24 mouse cellular contexts compared by ENCODE assay signal in genomic region chr6:7858586-7858985, GRCm38 (mm10). TPM values are rescaled to one million over a fixed set of nuclear protein-coding genes. Genes with fewer than 3 reads are reported as not detected.
A peak's percentile ranks its signal among the peaks of the same experiment; 100 is the strongest.
DNase-seq lines count a peak whose midpoint lies in the region; ATAC-seq and TF ChIP-seq lines count a peak whose summit lies in the region.
"Had no signal": no experiment of that assay in that cellular context is flagged by ENCODE, and none has a peak within 500 bp of the region (broad histone marks: within the 10 kb centered on the region; RNA-seq: fewer than 3 reads in every experiment).

No protein-coding gene starts in this region.

- peaks cover 55% of the 10 kb centered on the region for H3K4me1 ChIP-seq in liver, embryonic 13.5 days (replicated peaks)
- peaks cover 33 to 47% of the 10 kb centered on the region in 2 experiments for H3K4me1 ChIP-seq in MEL (ENCODE audit: control insufficient read depth in 1 of 2, insufficient read depth in 2 of 2, low read length in 2 of 2)
- no peaks in the 10 kb centered on the region for H3K4me1 ChIP-seq in forebrain, embryonic 14.5 days (ENCODE audit: control insufficient read depth, insufficient read depth, low read length)
- H3K4me1 ChIP-seq in hindbrain, postnatal 0 days (ENCODE audit: insufficient read depth, low read length) = no peaks in the 10 kb centered on the region
- H3K4me1 ChIP-seq: forebrain, embryonic 12.5 days; hindbrain, embryonic 15.5 days; intestine, embryonic 15.5 days; midbrain, embryonic 13.5 days had no signal

- no peak overlapping the region for H3K9ac ChIP-seq in liver, embryonic 13.5 days
- H3K9ac ChIP-seq in MEL (ENCODE audit: control insufficient read depth, low read depth, low read length, poor library complexity, severe bottlenecking) = no peak overlapping the region
- no peak overlapping the region for H3K9ac ChIP-seq in forebrain, embryonic 14.5 days (ENCODE audit: low read length)
- no peak overlapping the region for H3K9ac ChIP-seq in hindbrain, postnatal 0 days (replicated peaks; ENCODE audit: low read length)
- H3K9ac ChIP-seq: embryonic facial prominence, embryonic 15.5 days; forebrain, embryonic 12.5 days; heart, embryonic 12.5 days; hindbrain, embryonic 15.5 days; intestine, embryonic 15.5 days; limb, embryonic 13.5 days; midbrain, embryonic 13.5 days had no signal

- H3K4me3 ChIP-seq in gastrocnemius, adult 2 months = no peak overlapping the region
- no peak overlapping the region for H3K4me3 ChIP-seq in liver, embryonic 13.5 days (replicated peaks)
- no peak overlapping the region for H3K4me3 ChIP-seq in MEL (ENCODE audit: control insufficient read depth in 1 of 2, insufficient read depth in 1 of 2, low read depth in 2 of 2, low read length in 2 of 2)
- H3K4me3 ChIP-seq in myocyte = no peak overlapping the region
- no peak overlapping the region for H3K4me3 ChIP-seq in forebrain, embryonic 14.5 days (ENCODE audit: low read depth, low read length)
- H3K4me3 ChIP-seq in hindbrain, postnatal 0 days (ENCODE audit: low read length) = no peak overlapping the region
- H3K4me3 ChIP-seq: embryonic facial prominence, embryonic 15.5 days; forebrain, embryonic 12.5 days; heart, adult 2 months; heart, embryonic 12.5 days; hindbrain, embryonic 15.5 days; intestine, embryonic 15.5 days; layer of hippocampus, adult 2 months; limb, embryonic 13.5 days; midbrain, embryonic 13.5 days had no signal

- no peak overlapping the region for H3ac ChIP-seq in myocyte (ENCODE audit: control insufficient read depth, insufficient read length)

- no peaks in the 10 kb centered on the region for H3K27me3 ChIP-seq in liver, embryonic 13.5 days
- H3K27me3 ChIP-seq in MEL (ENCODE audit: control insufficient read depth in 1 of 2, insufficient read depth in 2 of 2, low read length in 2 of 2) = no peaks in the 10 kb centered on the region
- H3K27me3 ChIP-seq in myocyte (ENCODE audit: control insufficient read depth, insufficient read depth, insufficient read length) = no peaks in the 10 kb centered on the region
- H3K27me3 ChIP-seq in forebrain, embryonic 14.5 days (replicated peaks; ENCODE audit: control insufficient read depth, insufficient read depth, low read length) = no peaks in the 10 kb centered on the region
- H3K27me3 ChIP-seq in hindbrain, postnatal 0 days (ENCODE audit: insufficient read depth, low read length) = no peaks in the 10 kb centered on the region
- H3K27me3 ChIP-seq: embryonic facial prominence, embryonic 15.5 days; forebrain, embryonic 12.5 days; heart, embryonic 12.5 days; hindbrain, embryonic 15.5 days; intestine, embryonic 15.5 days; limb, embryonic 13.5 days; midbrain, embryonic 13.5 days had no signal

- H3K9me3 ChIP-seq in liver, embryonic 13.5 days (replicated peaks) = no peaks in the 10 kb centered on the region
- no peaks in the 10 kb centered on the region for H3K9me3 ChIP-seq in MEL (replicated peaks; ENCODE audit: insufficient read depth, low read length)
- H3K9me3 ChIP-seq in forebrain, embryonic 14.5 days (replicated peaks; ENCODE audit: control insufficient read depth, low read length) = no peaks in the 10 kb centered on the region
- H3K9me3 ChIP-seq in hindbrain, postnatal 0 days (ENCODE audit: low read length) = no peaks in the 10 kb centered on the region
- H3K9me3 ChIP-seq: embryonic facial prominence, embryonic 15.5 days; forebrain, embryonic 12.5 days; heart, embryonic 12.5 days; hindbrain, embryonic 15.5 days; intestine, embryonic 15.5 days; limb, embryonic 13.5 days; midbrain, embryonic 13.5 days had no signal

- ATAC-seq in liver, embryonic 13.5 days (ENCODE audit: low read depth) = no peak
- ATAC-seq in forebrain, embryonic 14.5 days = no peak
- no peak for ATAC-seq in hindbrain, postnatal 0 days
- ATAC-seq: activated CD4-positive, CD25-positive, alpha-beta regulatory T cell, adult 4 months; intestine, embryonic 15.5 days; midbrain, embryonic 13.5 days had no signal

- WGBS in liver, embryonic 13.5 days (ENCODE audit: insufficient replicate concordance) = 64% methylated on average over 5 of the region's 5 CpGs
- 93% methylated on average over 5 of the region's 5 CpGs for WGBS in forebrain, embryonic 14.5 days
- WGBS in hindbrain, postnatal 0 days = 91% methylated on average over 5 of the region's 5 CpGs

- TF ChIP-seq CTCF in gastrocnemius, adult 2 months (IDR thresholded peaks at IDR 0.05) = no peak
- no peak for TF ChIP-seq CTCF in MEL (IDR thresholded peaks at IDR 0.05 in 2 of 3, conservative IDR thresholded peaks at IDR 0.05 in 1 of 3; ENCODE audit: control insufficient read depth in 1 of 3, insufficient read depth in 1 of 3, low read depth in 2 of 3, low read length in 3 of 3, poor library complexity in 1 of 3, severe bottlenecking in 1 of 3)
- TF ChIP-seq CTCF in hindbrain, postnatal 0 days (IDR thresholded peaks at IDR 0.05; ENCODE audit: low read depth) = no peak

- H3K79me2 ChIP-seq in MEL (ENCODE audit: control insufficient read depth, insufficient read depth, low read length, poor library complexity) (peaks cover 20% of the 10 kb centered on the region), myocyte (ENCODE audit: control insufficient read depth, insufficient read depth) (peaks cover 43% of the 10 kb centered on the region)

- no peak for TF ChIP-seq EP300 in MEL (IDR thresholded peaks at IDR 0.05; ENCODE audit: low read depth in 1 of 2, low read length in 2 of 2)

- no peak for DNase-seq in gastrocnemius, adult 2 months
- DNase-seq in gastrocnemius, postnatal 25 days = no peak
- no peak for DNase-seq in liver, embryonic 13.5 days
- DNase-seq in liver (no peak), MEL (ENCODE audit: low read depth, low spot score) (no peak)
- no peak for DNase-seq in forebrain, embryonic 14.5 days (ENCODE audit: low spot score)
- DNase-seq in hindbrain, postnatal 0 days (ENCODE audit: low spot score) = no peak
- DNase-seq: cerebellum, adult 11-12 months; cerebellum, adult 9-11 months; embryo, embryonic 11 days; kidney, adult 2 months; kidney, postnatal 36 days; lung, postnatal 36 days had no signal

- intact Hi-C loops in gastrocnemius, adult 2 months (cut with DNase I) = no loop called here

- H3K4me2 ChIP-seq in liver, embryonic 13.5 days = no peak overlapping the region
- H3K4me2 ChIP-seq in myocyte (ENCODE audit: low read depth) = peak overlapping the region; percentile 50
- H3K4me2 ChIP-seq in forebrain, embryonic 14.5 days (ENCODE audit: low read length) = no peak overlapping the region
- H3K4me2 ChIP-seq in hindbrain, postnatal 0 days (ENCODE audit: low read depth, low read length) = no peak overlapping the region
- H3K4me2 ChIP-seq: embryonic facial prominence, embryonic 15.5 days; forebrain, embryonic 12.5 days; heart, embryonic 12.5 days; hindbrain, embryonic 15.5 days; intestine, embryonic 15.5 days; limb, embryonic 13.5 days; midbrain, embryonic 13.5 days had no signal

- TF ChIP-seq POLR2A in MEL (IDR thresholded peaks at IDR 0.05; ENCODE audit: control insufficient read depth in 1 of 2, insufficient read depth in 1 of 2, low read depth in 1 of 2, low read length in 2 of 2, poor library complexity in 1 of 2) = no peak
- TF ChIP-seq POLR2A in myocyte (IDR thresholded peaks at IDR 0.05; ENCODE audit: insufficient read length, low read depth) = no peak

- peak overlapping the region; percentile 56 for H3K27ac ChIP-seq in gastrocnemius, adult 2 months
- 0 out of 2 replicates have a peak overlapping the region, but pooled peaks have one; percentile 81 for H3K27ac ChIP-seq in liver, embryonic 13.5 days
- H3K27ac ChIP-seq in MEL (ENCODE audit: control insufficient read depth, low read depth, low read length) = peak overlapping the region; percentile 78
- H3K27ac ChIP-seq in forebrain, embryonic 14.5 days (ENCODE audit: low read depth, low read length) = no peak overlapping the region
- no peak overlapping the region for H3K27ac ChIP-seq in hindbrain, postnatal 0 days
- H3K27ac ChIP-seq: embryonic facial prominence, embryonic 15.5 days; forebrain, embryonic 12.5 days; heart, adult 2 months; hindbrain, embryonic 15.5 days; intestine, embryonic 15.5 days; layer of hippocampus, adult 2 months; limb, embryonic 13.5 days; midbrain, embryonic 13.5 days had no signal

- TF ChIP-seq RAD21 in MEL (IDR thresholded peaks at IDR 0.05; ENCODE audit: low read depth, low read length) = no peak

- no peaks in the 10 kb centered on the region; the same call in 1 of the 2 replicates for H3K36me3 ChIP-seq in liver, embryonic 13.5 days
- H3K36me3 ChIP-seq in MEL (ENCODE audit: control insufficient read depth in 1 of 2, insufficient read depth in 2 of 2, low read length in 2 of 2) (peaks cover 0 to 50% of the 10 kb centered on the region in 2 experiments; a peak in 3 of 4 replicates), myocyte (ENCODE audit: control insufficient read depth, insufficient read depth) (no peaks in the 10 kb centered on the region)
- no peaks in the 10 kb centered on the region for H3K36me3 ChIP-seq in forebrain, embryonic 14.5 days (ENCODE audit: control insufficient read depth, insufficient read depth, low read length)
- H3K36me3 ChIP-seq in hindbrain, postnatal 0 days (ENCODE audit: insufficient read depth, low read length) = no peaks in the 10 kb centered on the region
- H3K36me3 ChIP-seq: embryonic facial prominence, embryonic 15.5 days; forebrain, embryonic 12.5 days; heart, embryonic 12.5 days; intestine, embryonic 15.5 days; limb, embryonic 13.5 days; midbrain, embryonic 13.5 days had no signal

TF ChIP-seq in MEL, 35 proteins besides CTCF, POLR2A, EP300 and RAD21:
- TF ChIP-seq CHD2 (IDR thresholded peaks at IDR 0.05; ENCODE audit: low read length) = no peak
- TF ChIP-seq JUND (IDR thresholded peaks at IDR 0.05; ENCODE audit: low read depth, low read length) = peak; percentile 31; the same call in 1 of the 2 replicates
TF ChIP-seq in MEL: peak in this region for 1.

TF ChIP-seq in myocyte, 11 proteins besides CTCF, POLR2A, EP300 and RAD21 (continues in another document):
- TF ChIP-seq MYOD1 (IDR thresholded peaks at IDR 0.05; ENCODE audit: control insufficient read depth in 1 of 3, insufficient read length in 2 of 3, low read depth in 2 of 3) (no peak), CEBPB (IDR thresholded peaks at IDR 0.05; ENCODE audit: insufficient read depth, poor library complexity, severe bottlenecking) (no peak), REST (IDR thresholded peaks at IDR 0.05; ENCODE audit: insufficient read depth, insufficient read length) (no peak), MYOG (IDR thresholded peaks at IDR 0.05; ENCODE audit: control insufficient read depth in 1 of 3, insufficient read depth in 1 of 3, insufficient read length in 2 of 3, low read depth in 2 of 3) (no peak)

RNA-seq across cellular contexts. Expression of gene C1galt1, which starts 13.9 kb away (rescaled TPM):
- 10 to 100 TPM; 14.7 to 17.5 TPM for total RNA-seq in gastrocnemius, adult 2 months (2021)
- 10 to 100 TPM; 13.4 to 14.0 TPM for total RNA-seq in gastrocnemius, postnatal 25 days (2021)
- polyA plus RNA-seq in liver, embryonic 13.5 days (2015; fragmentation: Nextera tagmentation; extraction: Ambion mirVana) = 4.0 and 5.1 TPM in 2 replicates
- total RNA-seq in MEL (2012; rRNA removed) = 14.1 and 14.4 TPM in 2 replicates
- polyA plus RNA-seq in MEL (2012; ENCODE audit: insufficient read depth in 1 of 2, insufficient read length in 2 of 2, low read depth in 1 of 2, low replicate concordance in 2 of 2, missing spikeins in 1 of 2) = 10 to 100 TPM in 1 of 2 experiments, not detected in 1; 13.2 TPM
- polyA plus RNA-seq in myocyte (2012; fragmentation: generic; extraction: Trizol) = 3.4 TPM
- 2.5 and 2.8 TPM in 2 replicates for polyA plus RNA-seq in forebrain, embryonic 14.5 days (2014; fragmentation: Nextera tagmentation; extraction: Ambion mirVana)
- total RNA-seq in hindbrain, postnatal 0 days (2014; rRNA removed) = 14.3 and 14.8 TPM in 2 replicates
- 1.5 and 1.8 TPM in 2 replicates for polyA plus RNA-seq in hindbrain, postnatal 0 days (2015; fragmentation: Nextera tagmentation; extraction: Ambion mirVana)

Comparison
In these comparisons a context has a peak if more than half of its experiments do, and no peak if none do; other contexts are left out.
1. H3K27ac ChIP-seq: peak in gastrocnemius, adult 2 months (single experiment), liver, embryonic 13.5 days (single experiment) and MEL (single experiment); none in forebrain, embryonic 14.5 days (single experiment) and hindbrain, postnatal 0 days (single experiment).